ENCODE assay signal across 24 mouse cellular contexts in the genomic region with DNA sequence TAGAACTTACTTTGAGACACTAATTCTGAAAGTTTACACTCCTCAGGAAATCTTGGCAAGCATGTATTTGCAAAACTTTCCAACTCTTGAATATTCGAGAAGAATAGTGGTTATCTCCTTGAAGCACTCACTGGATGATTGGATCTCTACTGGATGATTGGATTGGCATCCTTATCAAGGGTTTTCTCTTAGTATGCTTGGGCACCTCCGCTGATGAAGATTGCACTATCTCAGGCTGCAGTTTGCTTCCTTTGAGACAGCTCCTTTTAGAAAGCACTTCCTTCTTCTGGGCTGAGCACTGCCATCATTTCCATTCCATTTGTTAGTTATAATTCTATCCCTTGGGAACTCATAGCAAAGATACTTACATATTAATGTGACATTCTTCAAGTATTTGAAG.
A peak's percentile ranks its signal among the peaks of the same experiment; 100 is the strongest.
DNase-seq lines count a peak whose midpoint lies in the region; ATAC-seq and TF ChIP-seq lines count a peak whose summit lies in the region.
"Had no signal": no experiment of that assay in that cellular context is flagged by ENCODE, and none has a peak within 500 bp of the region (broad histone marks: within the 10 kb centered on the region; RNA-seq: fewer than 3 reads in every experiment).

No protein-coding gene starts in this region.

- ATAC-seq in forebrain, embryonic 14.5 days = no peak
- peak; percentile 63 for ATAC-seq in G1E (ENCODE audit: extremely low read depth, insufficient number of reproducible peaks, low FRiP score, poor library complexity, severe bottlenecking)
- ATAC-seq: CD4-positive, CD25-positive, alpha-beta regulatory T cell, adult 4 months had no signal

- no peaks in the 10 kb centered on the region for H3K36me3 ChIP-seq in forebrain, embryonic 14.5 days (ENCODE audit: control insufficient read depth, insufficient read depth, low read length)
- no peaks in the 10 kb centered on the region for H3K36me3 ChIP-seq in forebrain, embryonic 10.5 days (replicated peaks)
- no peaks in the 10 kb centered on the region for H3K36me3 ChIP-seq in G1E (replicated peaks)
- H3K36me3 ChIP-seq: embryonic facial prominence, embryonic 10.5 days; embryonic facial prominence, embryonic 12.5 days had no signal

- peak; percentile 8 for DNase-seq in forebrain, embryonic 14.5 days (ENCODE audit: low spot score)
- DNase-seq in forebrain, embryonic 10.5 days (ENCODE audit: extremely low spot score, low spot score) = no peak
- peak; percentile 42 for DNase-seq in 416B (ENCODE audit: low read depth)
- no peak for DNase-seq in G1E (ENCODE audit: low spot score)
- no peak for DNase-seq in cerebellum, postnatal 14 days
- no peak for DNase-seq in heart, adult 11 months
- DNase-seq in embryo, embryonic 9.5 days (ENCODE audit: extremely low spot score) = no peak
- DNase-seq: adrenal gland, adult 2 months; adrenal gland, postnatal 10 days; adrenal gland, postnatal 25 days; B cell, adult 2 months; cerebellum, adult 11-12 months; cerebellum, adult 2 months; cerebellum, adult 9-10 months; cerebellum, postnatal 10 days; cerebellum, postnatal 36 days; embryo, embryonic 11 days; gastrocnemius, adult 2 months had no signal

- H3K4me1 ChIP-seq in forebrain, embryonic 14.5 days (ENCODE audit: control insufficient read depth, insufficient read depth, low read length) = no peaks in the 10 kb centered on the region
- H3K4me1 ChIP-seq in forebrain, embryonic 10.5 days = peaks cover 5% of the 10 kb centered on the region; the same call in 1 of the 2 replicates
- H3K4me1 ChIP-seq in G1E (ENCODE audit: insufficient read depth, low read depth, low read length) = 0 out of 2 replicates have a peak, but pooled peaks cover 2% of the 10 kb centered on the region
- H3K4me1 ChIP-seq in embryonic fibroblast, embryonic 13.5 days (ENCODE audit: control insufficient read depth, insufficient read depth, low read length) = peaks cover 4% of the 10 kb centered on the region; the same call in 1 of the 2 replicates

- H3K4me3 ChIP-seq in forebrain, embryonic 14.5 days (ENCODE audit: low read depth, low read length) = no peak overlapping the region
- H3K4me3 ChIP-seq in forebrain, embryonic 10.5 days = no peak overlapping the region
- H3K4me3 ChIP-seq in G1E (ENCODE audit: low read depth, low read length) = no peak overlapping the region
- H3K4me3 ChIP-seq in embryonic fibroblast, embryonic 13.5 days (ENCODE audit: insufficient read depth, low read length) = no peak overlapping the region
- H3K4me3 ChIP-seq: embryonic facial prominence, embryonic 10.5 days; embryonic facial prominence, embryonic 12.5 days; erythroblast, embryonic 14.5 days; gastrocnemius, adult 2 months had no signal

- no peaks in the 10 kb centered on the region for H3K9me3 ChIP-seq in forebrain, embryonic 14.5 days (replicated peaks; ENCODE audit: control insufficient read depth, low read length)
- no peaks in the 10 kb centered on the region for H3K9me3 ChIP-seq in forebrain, embryonic 10.5 days
- no peaks in the 10 kb centered on the region for H3K9me3 ChIP-seq in G1E (replicated peaks)
- H3K9me3 ChIP-seq: embryonic facial prominence, embryonic 10.5 days; embryonic facial prominence, embryonic 12.5 days had no signal

- H3K4me2 ChIP-seq in forebrain, embryonic 14.5 days (ENCODE audit: low read length) = no peak overlapping the region
- H3K4me2 ChIP-seq: embryonic facial prominence, embryonic 12.5 days had no signal

- H3K27me3 ChIP-seq in forebrain, embryonic 14.5 days (replicated peaks; ENCODE audit: control insufficient read depth, insufficient read depth, low read length) = no peaks in the 10 kb centered on the region
- H3K27me3 ChIP-seq in forebrain, embryonic 10.5 days (ENCODE audit: poor library complexity, severe bottlenecking) = no peaks in the 10 kb centered on the region
- H3K27me3 ChIP-seq in G1E (ENCODE audit: insufficient read depth, low read length) = no peaks in the 10 kb centered on the region
- H3K27me3 ChIP-seq: CH12.LX; embryonic facial prominence, embryonic 12.5 days had no signal

- WGBS in forebrain, embryonic 14.5 days = 80% methylated on average over 2 of the region's 2 CpGs
- 86% methylated on average over 2 of the region's 2 CpGs for WGBS in forebrain, embryonic 10.5 days

- no peak overlapping the region for H3K9ac ChIP-seq in forebrain, embryonic 14.5 days (ENCODE audit: low read length)
- H3K9ac ChIP-seq: embryonic facial prominence, embryonic 12.5 days had no signal

- no peak for TF ChIP-seq CTCF in G1E (IDR thresholded peaks at IDR 0.05; ENCODE audit: low read depth, low read length)
- no peak for TF ChIP-seq CTCF in embryonic fibroblast, embryonic 13.5 days (IDR thresholded peaks at IDR 0.05; ENCODE audit: borderline replicate concordance, insufficient read depth, low read length)

- H3K27ac ChIP-seq in forebrain, embryonic 14.5 days (ENCODE audit: low read depth, low read length) = no peak overlapping the region
- H3K27ac ChIP-seq in forebrain, embryonic 10.5 days = no peak overlapping the region
- peak overlapping the region; percentile 15; the same call in 1 of the 2 replicates for H3K27ac ChIP-seq in embryonic fibroblast, embryonic 13.5 days (ENCODE audit: insufficient read depth, low read length)
- H3K27ac ChIP-seq: gastrocnemius, adult 2 months had no signal

- no peak for TF ChIP-seq POLR2A in embryonic fibroblast, embryonic 13.5 days (IDR thresholded peaks at IDR 0.05; ENCODE audit: low read depth, low read length)

Comparison
In these comparisons a context has a peak if more than half of its experiments do, and no peak if none do; other contexts are left out.
1. DNase-seq: peak in forebrain, embryonic 14.5 days (single experiment) and 416B (single experiment); none in forebrain, embryonic 10.5 days (single experiment), G1E (single experiment), cerebellum, postnatal 14 days (0 of 2), heart, adult 11 months (single experiment) and embryo, embryonic 9.5 days (single experiment).